Mouse (Mus musculus): Measurements from ENCODE around the gene Actn1. TPM values are rescaled to one million over a fixed set of nuclear protein-coding genes. Genes with fewer than 3 reads are reported as not detected.

The Actn1 gene
- polyA plus RNA-seq, 1 experiment = 488 TPM

DNA sequence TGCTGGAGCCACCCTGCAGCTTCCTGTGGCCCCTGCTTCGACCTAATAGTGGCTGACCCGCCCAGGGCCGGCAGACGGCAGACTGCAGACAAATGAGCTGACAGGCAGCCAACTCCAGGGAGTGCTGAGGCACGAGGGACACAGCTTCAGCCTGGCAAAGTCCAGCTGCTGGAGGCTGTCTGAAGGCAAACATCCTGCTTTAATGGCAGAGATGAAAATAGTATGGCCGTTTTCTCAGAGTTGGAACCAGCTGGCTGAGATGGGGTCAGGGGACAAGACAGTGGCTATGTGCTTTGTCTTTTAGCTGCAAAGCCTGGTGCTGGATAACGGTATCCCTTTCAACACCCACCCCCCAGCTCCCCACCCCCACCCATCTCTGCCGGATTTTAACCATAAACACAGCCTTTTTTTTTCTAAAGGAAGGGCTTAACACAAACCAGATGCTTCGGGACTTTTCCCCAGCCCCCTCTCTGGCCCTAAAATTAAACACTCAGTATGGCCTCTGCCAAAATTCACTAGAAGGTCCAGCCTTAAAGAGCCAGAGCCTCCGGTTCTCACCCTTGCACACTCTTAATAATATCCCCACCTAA, 30.0 kb downstream of the Actn1 start:
- TF ChIP-seq POLR2A (IDR thresholded peaks at IDR 0.05; ENCODE audit: low read depth, low read length) (peak; percentile 34; the same call in 1 of the 2 replicates), CTCF (IDR thresholded peaks at IDR 0.05; ENCODE audit: borderline replicate concordance, insufficient read depth, low read length) (no peak)
- H3K4me3 ChIP-seq (ENCODE audit: insufficient read depth, low read length) = no peak overlapping the region
- peak overlapping the region; percentile 99 for H3K27ac ChIP-seq (ENCODE audit: insufficient read depth, low read length)
- peaks cover 50% of the 10 kb centered on the region for H3K4me1 ChIP-seq (ENCODE audit: control insufficient read depth, insufficient read depth, low read length)

GRCm38 (mm10) chr12:80229010-80229800, 31.0 kb downstream of the Actn1 start:
- Histone ChIP-seq H3K27ac (ENCODE audit: insufficient read depth, low read length) (peak overlapping the region; percentile 99), H3K4me1 (ENCODE audit: control insufficient read depth, insufficient read depth, low read length) (peaks cover 51% of the 10 kb centered on the region), H3K4me3 (ENCODE audit: insufficient read depth, low read length) (no peak overlapping the region)
- no peak for TF ChIP-seq CTCF (IDR thresholded peaks at IDR 0.05; ENCODE audit: borderline replicate concordance, insufficient read depth, low read length)

GRCm38 (mm10) chr12:80228356-80228755, 31.8 kb downstream of the Actn1 start:
- H3K4me1 ChIP-seq (ENCODE audit: control insufficient read depth, insufficient read depth, low read length) = peaks cover 53% of the 10 kb centered on the region
- H3K27ac ChIP-seq (ENCODE audit: insufficient read depth, low read length) = peak overlapping the region; percentile 99
- TF ChIP-seq POLR2A (IDR thresholded peaks at IDR 0.05; ENCODE audit: low read depth, low read length) (no peak), CTCF (IDR thresholded peaks at IDR 0.05; ENCODE audit: borderline replicate concordance, insufficient read depth, low read length) (no peak)
- no peak overlapping the region for H3K4me3 ChIP-seq (ENCODE audit: insufficient read depth, low read length)

GRCm38 (mm10) chr12:80227835-80228234, 32.3 kb downstream of the Actn1 start:
- Histone ChIP-seq H3K4me3 (ENCODE audit: insufficient read depth, low read length) (no peak overlapping the region), H3K4me1 (ENCODE audit: control insufficient read depth, insufficient read depth, low read length) (peaks cover 57% of the 10 kb centered on the region), H3K27ac (ENCODE audit: insufficient read depth, low read length) (peak overlapping the region; percentile 99)
- no peak for TF ChIP-seq CTCF (IDR thresholded peaks at IDR 0.05; ENCODE audit: borderline replicate concordance, insufficient read depth, low read length)
- no peak for TF ChIP-seq POLR2A (IDR thresholded peaks at IDR 0.05; ENCODE audit: low read depth, low read length)

GRCm38 (mm10) chr12:80226101-80226500, 34.1 kb downstream of the Actn1 start:
- H3K4me1 ChIP-seq (ENCODE audit: control insufficient read depth, insufficient read depth, low read length) = peaks cover 57% of the 10 kb centered on the region
- peak overlapping the region; percentile 55; the same call in 1 of the 2 replicates for H3K27ac ChIP-seq (ENCODE audit: insufficient read depth, low read length)
- TF ChIP-seq CTCF (IDR thresholded peaks at IDR 0.05; ENCODE audit: borderline replicate concordance, insufficient read depth, low read length) = no peak
- TF ChIP-seq POLR2A (IDR thresholded peaks at IDR 0.05; ENCODE audit: low read depth, low read length) = no peak

GRCm38 (mm10) chr12:80224241-80224731, 35.9 kb downstream of the Actn1 start:
- H3K4me3 ChIP-seq (ENCODE audit: insufficient read depth, low read length) = no peak overlapping the region
- TF ChIP-seq CTCF (IDR thresholded peaks at IDR 0.05; ENCODE audit: borderline replicate concordance, insufficient read depth, low read length) (no peak), POLR2A (IDR thresholded peaks at IDR 0.05; ENCODE audit: low read depth, low read length) (no peak)
- peaks cover 60% of the 10 kb centered on the region for H3K4me1 ChIP-seq (ENCODE audit: control insufficient read depth, insufficient read depth, low read length)
- peak overlapping the region; percentile 55 for H3K27ac ChIP-seq (ENCODE audit: insufficient read depth, low read length)

More at GRCm38 (mm10) chr12:80226101-80226500, 34.1 kb downstream of the Actn1 start:
- no peak overlapping the region for H3K4me3 ChIP-seq (ENCODE audit: insufficient read depth, low read length)

GRCm38 (mm10) chr12:80223511-80223910, 36.7 kb downstream of the Actn1 start:
- peaks cover 61% of the 10 kb centered on the region for H3K4me1 ChIP-seq (ENCODE audit: control insufficient read depth, insufficient read depth, low read length)
- H3K27ac ChIP-seq (ENCODE audit: insufficient read depth, low read length) = peak overlapping the region; percentile 82
- no peak overlapping the region for H3K4me3 ChIP-seq (ENCODE audit: insufficient read depth, low read length)
- TF ChIP-seq CTCF (IDR thresholded peaks at IDR 0.05; ENCODE audit: borderline replicate concordance, insufficient read depth, low read length) (no peak), POLR2A (IDR thresholded peaks at IDR 0.05; ENCODE audit: low read depth, low read length) (no peak)

- TF ChIP-seq POLR2A (IDR thresholded peaks at IDR 0.05; ENCODE audit: low read depth, low read length) (no peak), CTCF (IDR thresholded peaks at IDR 0.05; ENCODE audit: borderline replicate concordance, insufficient read depth, low read length) (no peak)
- no peak overlapping the region for H3K4me3 ChIP-seq (ENCODE audit: insufficient read depth, low read length)
- peaks cover 65% of the 10 kb centered on the region for H3K4me1 ChIP-seq (ENCODE audit: control insufficient read depth, insufficient read depth, low read length)
- peak overlapping the region; percentile 82; the same call in 1 of the 2 replicates for H3K27ac ChIP-seq (ENCODE audit: insufficient read depth, low read length)
Measured at GRCm38 (mm10) chr12:80222473-80222872, 37.7 kb downstream of the Actn1 start.

DNA sequence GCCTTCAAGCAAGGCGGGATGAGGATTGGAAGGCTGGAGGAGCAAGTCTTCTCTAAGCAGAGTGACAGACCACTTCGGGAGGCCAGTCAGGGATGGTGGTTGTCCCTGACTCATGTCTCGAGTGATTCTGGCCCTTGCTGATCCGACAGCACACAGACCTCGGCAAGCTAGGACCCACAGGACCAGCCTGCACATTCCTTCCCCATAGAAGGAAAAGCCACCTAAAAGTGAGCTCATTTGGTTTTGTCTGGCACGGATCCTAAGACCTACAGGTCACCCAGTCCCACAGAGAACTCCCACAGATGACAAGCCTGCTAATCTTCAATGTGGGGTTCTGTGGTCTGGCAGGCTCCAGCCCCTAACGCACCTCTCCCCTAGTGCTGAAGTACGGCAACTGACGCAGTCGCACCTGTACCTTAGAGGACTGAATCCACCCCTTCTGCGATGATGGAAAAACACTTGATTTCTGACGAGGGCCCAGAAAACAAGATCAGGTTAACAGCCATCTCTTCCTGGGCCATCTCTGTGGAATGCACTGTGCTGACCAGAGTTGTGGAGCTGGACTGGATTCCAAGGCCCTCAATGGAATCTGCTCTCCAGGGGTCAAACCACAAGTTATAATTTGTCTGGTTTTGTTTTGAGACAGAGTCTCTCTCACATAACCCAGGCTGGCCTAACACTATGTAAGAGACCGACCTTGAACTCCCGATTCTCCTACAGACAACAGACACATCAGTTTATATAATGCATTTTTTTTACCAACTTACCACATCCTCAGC, 39.7 kb downstream of the Actn1 start:
- TF ChIP-seq POLR2A (IDR thresholded peaks at IDR 0.05; ENCODE audit: low read depth, low read length) = no peak
- TF ChIP-seq CTCF (IDR thresholded peaks at IDR 0.05; ENCODE audit: borderline replicate concordance, insufficient read depth, low read length) = no peak
- peak overlapping the region; percentile 82 for H3K27ac ChIP-seq (ENCODE audit: insufficient read depth, low read length)
- H3K4me1 ChIP-seq (ENCODE audit: control insufficient read depth, insufficient read depth, low read length) = peaks cover 63% of the 10 kb centered on the region
- H3K4me3 ChIP-seq (ENCODE audit: insufficient read depth, low read length) = no peak overlapping the region
